Mouse (Mus musculus) heart, postnatal 25 days (tissue): ENCODE results near the gene Cib4. TPM values are rescaled to one million over a fixed set of nuclear protein-coding genes. Genes with fewer than 3 reads are reported as not detected.

Source experiments
- DNase-seq: peaks from one replicate; pipeline ENCODE4 v3.0.0; 2022; ENCODE audit warnings: low spot score
- intact Hi-C: fragments of 180-260 bp; cut with DNase I; formaldehyde crosslinking; loops from one replicate; pipeline ENCODE4 v1.15.1; 2025
- total RNA-seq, 2 experiments: library from RNA; stranded (reverse); gene quantifications; 2 replicates each; pipeline ENCODE4 v1.2.3; 2021

Gene Cib4
- total RNA-seq, 2 experiments from 2014 or later: not detected

DNA sequence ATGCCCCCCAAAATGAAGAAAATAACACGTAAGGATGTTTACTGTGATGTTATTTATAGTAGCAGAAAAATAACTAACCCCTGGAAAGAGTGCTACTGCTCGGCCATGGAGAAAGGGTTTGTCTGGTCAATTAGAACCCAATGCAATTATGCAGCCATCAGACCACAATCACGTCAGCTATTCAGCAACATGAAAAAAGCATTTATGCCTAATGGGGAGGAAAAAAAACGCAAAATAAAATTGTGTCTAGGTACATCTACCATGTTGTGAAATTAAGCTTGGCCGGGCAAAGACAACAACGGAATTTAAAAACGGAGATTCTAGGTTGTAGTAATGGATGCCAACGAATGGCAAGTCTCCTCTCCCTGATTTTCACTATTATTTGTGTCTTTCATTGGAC lies 23.2 kb downstream of the Cib4 start:
- intact Hi-C loops: no loop called here
- no peak for DNase-seq

DNA sequence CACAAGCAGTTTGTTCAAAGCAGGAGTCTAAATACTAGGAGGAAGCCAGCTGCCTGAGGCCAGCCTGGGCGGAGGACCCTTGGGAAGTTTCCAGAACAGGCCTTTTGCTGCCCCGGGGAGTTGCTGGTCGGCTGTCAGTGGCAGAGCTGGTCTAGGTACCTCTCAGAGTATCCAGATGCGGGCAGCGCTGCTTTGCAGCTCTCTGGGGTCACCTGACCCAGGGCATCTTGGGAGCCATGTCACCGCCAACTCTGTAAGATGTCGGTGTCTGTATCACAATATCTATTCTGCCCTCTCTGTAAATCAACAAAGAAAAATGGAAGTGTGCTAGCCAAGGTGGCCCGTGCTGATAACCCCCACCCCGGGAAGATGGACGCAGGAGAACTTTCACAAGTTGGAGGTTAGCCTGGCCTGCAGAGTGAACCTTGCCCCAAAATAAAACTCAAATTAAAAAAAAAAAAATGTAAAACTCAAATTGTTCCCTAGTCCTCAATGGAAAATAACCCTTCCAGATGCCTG lies 25.4 kb downstream of the Cib4 start:
- intact Hi-C loops: no loop called here
- DNase-seq: no peak

DNA sequence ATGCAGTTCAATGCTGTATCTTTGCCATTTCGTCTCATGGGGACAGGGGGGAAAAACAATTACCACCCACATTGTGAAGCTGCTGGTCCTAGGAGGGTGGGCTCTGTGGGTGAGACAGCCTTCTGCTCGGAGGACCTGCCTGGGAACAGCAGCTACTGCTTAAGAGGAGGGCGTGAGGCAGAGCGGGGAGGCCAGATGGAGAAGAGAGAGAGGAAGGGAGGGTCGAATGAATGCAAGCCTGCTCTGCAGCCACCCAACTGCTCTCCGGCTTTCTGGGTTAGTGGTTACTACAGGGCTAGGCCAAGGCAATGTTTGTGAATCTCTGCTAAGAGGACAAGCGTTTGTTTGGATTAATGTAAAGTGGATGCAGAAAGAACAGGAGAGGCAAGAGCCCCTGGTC lies 26.1 kb downstream of the Cib4 start:
- intact Hi-C loops: no loop called here
- DNase-seq: no peak

DNA sequence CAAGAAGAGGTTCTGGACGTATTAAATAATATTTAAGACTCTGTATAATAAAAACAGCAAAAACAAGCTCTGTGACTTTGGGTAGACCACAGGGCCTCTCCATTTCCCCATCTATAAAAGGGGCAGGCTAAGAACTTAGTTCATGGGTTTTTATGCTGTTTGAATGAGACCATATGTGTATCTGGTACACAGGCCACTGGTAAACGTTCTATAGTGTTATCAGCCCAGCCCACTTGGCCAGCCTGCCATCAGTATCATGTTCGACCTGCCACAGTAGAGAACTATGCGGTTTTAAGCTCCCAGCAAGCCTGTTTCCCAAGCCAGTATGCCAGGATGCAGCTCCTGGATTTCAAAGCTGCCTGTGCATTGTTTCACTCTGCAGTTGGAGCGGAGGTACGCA lies 27.1 kb downstream of the Cib4 start:
- DNase-seq: no peak
- intact Hi-C loops: no loop called here

DNA sequence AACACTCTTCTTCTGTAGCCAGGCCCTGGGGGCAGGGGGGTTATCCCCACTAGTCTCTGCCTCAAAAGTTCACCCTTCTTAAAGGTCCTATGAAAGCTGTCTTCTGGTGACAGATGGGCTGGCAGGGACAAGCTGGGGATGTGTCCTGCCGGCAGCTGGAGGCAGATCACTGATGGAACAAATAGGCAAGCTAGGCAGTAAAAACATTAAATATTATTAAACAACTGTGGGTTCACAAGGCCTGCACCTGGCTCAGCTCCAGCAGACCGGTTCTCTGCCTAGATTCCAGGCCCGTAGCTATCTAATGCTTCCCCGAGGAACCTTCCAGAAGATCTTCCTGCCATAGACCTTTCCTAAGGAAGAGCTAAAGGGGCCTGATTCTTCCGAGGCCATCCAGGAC lies 27.5 kb downstream of the Cib4 start:
- intact Hi-C loops: no loop called here
- DNase-seq: no peak

DNA sequence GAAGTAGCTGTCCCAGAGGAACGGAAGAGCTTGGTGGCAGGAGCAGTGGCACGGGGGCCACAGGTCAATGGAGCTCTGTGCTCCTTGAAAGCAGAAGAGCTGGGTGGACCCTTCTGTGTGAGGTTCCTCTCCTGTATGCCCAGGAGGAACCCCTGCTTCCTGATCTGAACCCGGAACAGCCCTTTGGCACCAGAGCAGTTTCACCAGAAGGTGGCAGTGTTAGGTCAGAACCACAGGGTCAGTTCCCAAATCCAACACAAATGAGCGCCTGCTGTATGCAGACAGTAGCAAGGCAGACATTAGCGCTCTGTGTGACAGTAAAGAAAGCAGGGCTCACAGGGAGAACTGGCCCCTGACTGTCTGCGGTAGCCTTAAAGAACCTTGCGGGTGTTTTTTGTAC lies 29.3 kb downstream of the Cib4 start:
- intact Hi-C loops: loop anchor here (1.0 to 2.0 kb wide), 2 partner anchors 122 to 166 kb away; no protein-coding TSS in a partner anchor
- no peak for DNase-seq

DNA sequence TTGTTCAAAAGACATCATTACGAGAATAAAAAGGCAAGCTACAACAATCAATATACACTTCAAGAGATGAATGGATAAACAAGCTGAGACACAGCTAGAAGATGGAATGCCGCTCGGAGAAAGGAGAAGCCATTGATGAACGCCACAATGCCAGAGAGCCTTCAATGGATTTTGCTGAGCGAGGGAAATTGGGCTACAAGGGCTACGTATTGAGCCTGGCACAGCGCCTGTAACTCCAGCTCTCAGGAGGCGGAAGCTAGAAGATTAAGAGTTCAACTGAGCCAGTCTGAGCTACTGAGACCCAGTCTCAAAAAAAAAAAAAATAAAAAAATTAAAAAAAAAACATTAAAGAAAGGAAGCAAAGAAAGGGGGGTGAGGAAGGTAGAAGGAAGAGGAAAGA lies 32.5 kb downstream of the Cib4 start:
- DNase-seq: no peak
- intact Hi-C loops: no loop called here

DNA sequence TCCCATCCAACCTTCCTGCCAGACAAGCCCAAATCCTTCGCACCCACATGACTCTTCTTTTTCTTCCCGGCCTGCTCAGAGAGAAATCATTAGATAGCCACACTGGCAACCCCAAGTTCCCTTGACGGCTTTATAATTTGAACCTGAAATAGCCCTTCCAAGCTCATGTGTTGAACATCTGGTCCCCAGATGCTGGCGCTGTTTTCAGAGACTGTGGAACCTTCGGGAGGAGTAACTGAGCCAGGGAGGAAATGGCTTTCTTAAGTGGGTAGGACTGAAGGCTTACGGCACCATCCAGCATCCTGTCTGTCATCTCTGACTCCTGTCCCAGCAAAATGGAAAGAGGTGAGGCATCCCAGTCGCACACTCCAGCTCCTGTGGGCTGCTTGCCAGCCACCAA lies 48.3 kb downstream of the Cib4 start:
- DNase-seq: no peak
- intact Hi-C loops: no loop called here

DNA sequence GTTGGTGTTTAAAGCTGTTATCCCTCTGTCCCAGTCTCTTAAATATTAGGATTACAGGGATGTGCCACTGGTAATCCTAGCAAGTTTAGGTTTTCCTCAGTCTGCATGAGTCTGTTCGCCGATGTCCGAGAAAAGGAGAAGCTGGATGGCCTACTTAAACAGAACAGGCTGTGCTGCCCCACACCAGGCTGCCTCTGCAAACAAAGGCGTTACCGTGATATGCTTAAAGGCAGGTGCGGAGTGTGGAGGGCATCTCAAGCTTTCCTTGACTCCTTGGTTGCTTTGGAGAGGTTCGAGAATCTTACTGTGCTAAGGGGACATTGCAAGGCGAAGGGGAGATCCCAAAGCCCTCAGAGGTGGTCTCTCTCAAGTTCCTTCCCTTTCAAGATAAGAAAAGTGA lies 48.8 kb downstream of the Cib4 start:
- DNase-seq: no peak
- intact Hi-C loops: no loop called here

DNA sequence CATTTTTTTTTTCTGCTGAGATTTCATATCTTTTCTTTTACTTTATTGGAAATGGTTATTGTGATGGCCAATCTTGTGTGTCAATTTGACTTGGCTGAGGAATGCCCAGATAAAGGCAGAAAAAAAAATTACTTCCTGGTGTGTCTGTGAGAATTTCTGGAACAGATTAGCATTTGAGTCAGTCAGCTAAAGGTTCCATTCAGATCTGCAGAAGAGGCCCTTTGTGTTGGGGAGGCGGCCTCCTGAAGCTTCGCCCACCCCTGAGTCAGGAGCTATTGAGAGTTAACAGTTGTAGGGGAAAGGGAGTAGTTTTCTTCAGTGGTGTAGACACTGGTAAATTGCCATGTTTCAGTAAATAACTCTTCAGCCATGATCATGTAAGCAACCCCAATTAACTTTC lies 50.3 kb downstream of the Cib4 start:
- intact Hi-C loops: no loop called here
- DNase-seq: no peak

DNA sequence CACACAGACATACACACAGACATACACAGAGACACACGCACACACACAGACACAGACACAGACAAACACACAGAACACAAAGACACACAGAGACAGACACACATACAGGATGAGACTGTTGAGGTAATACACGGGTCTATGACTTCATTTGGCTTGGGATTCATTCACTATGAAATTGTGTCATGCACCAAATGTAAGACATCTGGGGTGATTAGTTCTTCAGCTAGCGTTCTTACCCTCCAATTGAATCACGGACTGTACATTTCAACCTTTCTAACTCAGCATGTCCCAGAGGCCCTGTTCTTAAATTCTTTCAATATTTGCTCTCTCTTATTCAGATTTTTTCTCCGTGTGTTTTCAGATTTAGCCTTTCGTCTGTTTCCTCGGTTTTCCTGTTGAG lies 51.0 kb downstream of the Cib4 start:
- intact Hi-C loops: no loop called here
- no peak for DNase-seq

DNA sequence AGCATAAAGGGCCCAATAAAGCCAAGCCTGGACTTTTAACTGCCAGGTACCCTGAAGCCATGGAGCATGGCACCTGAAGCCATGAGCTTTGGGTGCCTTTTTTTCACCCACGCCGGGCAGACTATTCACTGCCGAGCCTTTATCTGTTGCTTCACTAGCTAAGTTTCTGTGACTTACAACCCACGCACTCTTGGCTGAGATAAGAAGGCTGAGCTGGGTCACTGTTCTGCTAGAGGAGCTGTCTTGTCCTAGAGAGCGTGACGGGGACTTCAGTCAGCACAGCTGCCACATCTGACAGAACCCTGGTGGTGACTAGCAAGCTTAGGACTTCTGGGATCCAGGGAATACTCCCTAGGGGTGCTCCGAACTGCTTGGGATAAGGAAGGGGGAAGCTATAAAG lies 51.9 kb downstream of the Cib4 start:
- no peak for DNase-seq
- intact Hi-C loops: no loop called here

DNA sequence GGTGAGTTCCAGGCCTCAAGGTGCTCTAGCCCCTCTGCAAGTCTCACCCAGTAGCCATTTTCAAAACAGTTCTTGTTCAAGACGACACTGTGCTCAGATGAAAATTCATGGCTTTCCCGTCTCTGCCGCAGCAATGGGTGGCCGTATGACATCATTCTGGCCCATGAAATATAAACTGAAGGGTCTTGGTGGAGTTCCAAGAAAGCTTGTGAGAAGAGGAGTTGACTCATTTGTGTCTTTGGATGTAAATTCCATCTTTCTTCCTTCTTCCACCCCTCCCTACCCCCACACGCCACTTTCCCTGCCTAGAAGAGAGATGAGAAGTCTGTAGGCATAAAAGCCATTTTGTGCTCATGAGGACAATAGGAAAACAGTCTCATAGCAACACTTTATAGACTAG lies 54.8 kb downstream of the Cib4 start:
- intact Hi-C loops: no loop called here
- DNase-seq: no peak

DNA sequence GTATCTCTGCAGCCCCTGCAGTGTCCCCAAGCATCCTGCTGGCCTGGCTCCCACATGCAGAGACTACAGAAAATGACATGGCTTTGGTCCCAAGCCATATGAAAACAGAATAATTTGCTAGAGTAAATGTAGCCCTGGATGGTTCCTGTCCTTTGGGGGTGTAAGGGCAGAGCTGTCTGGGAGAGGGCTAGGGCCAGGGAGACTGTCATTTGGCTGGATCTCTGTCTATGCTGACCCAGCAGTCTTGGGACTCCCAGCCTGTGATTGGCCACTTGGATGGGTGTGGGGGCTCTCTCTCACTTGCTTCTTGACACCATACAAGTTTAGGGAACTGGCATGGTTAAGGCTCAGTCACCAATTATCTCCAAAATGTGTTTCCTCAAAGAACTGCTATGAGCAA lies 55.4 kb downstream of the Cib4 start:
- intact Hi-C loops: no loop called here
- no peak for DNase-seq

DNA sequence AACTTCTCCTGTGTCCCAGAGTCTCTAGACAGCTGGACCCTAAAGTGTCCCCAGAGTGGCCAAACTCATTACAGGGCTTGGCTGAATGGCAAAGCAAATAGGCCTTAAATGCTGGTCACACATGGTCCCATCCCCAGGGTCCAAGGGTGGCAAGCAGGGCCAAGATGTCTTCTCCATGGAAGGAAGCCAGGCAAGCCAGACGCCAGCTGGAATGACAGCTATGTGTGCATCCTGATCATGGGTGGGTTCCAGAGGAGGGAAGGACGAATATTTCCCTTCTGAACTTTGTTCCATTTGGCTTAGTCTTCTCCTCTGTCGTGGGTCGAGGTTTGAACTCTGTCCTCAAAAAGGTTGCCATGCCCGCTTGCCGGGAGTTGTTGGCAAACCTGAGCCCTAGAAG lies 60.5 kb downstream of the Cib4 start:
- DNase-seq: no peak

DNA sequence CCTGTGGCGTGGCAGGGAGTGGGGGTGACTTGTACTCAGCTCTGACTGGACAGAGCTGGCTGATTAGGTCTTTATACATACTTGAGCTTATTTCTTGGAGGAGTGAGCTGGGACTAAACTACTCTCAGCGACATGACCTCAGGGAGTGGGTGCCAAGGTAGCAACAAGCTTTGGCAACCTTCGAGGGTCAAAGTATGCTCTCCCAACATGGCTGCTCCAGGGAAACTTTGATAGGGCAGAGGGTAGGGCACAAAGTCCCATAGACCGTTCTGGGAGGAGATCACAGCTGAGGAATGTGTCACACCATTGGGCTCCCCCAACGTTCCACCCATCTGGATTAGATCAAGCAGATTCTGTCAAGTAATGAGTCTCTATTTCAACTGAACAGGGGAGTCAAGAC lies 61.0 kb downstream of the Cib4 start:
- no peak for DNase-seq
- intact Hi-C loops: loop anchor here (5.0 kb wide), 1 partner anchor 267 kb away; no protein-coding TSS in a partner anchor

More for the DNA sequence above, 60.5 kb downstream of the Cib4 start:
- intact Hi-C loops: no loop called here

DNA sequence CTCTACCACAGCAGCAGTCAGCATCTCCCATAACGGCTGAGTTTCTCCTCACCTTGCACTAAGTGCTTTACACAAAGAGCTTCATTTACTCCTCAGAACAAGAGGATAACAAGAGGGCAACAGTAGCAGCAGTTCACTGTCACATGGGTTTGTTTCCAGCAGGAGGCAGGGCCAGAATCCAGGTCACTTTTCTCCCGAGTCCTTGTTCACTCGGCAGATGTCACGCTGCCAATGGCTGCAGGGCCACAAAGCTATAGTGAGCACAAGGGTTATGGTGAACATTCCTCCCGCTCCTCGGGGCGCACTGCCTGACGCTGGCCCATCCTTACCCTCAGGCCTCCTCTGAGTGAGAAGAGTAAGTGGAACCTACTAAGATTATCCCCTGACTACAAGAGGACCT lies 62.1 kb downstream of the Cib4 start:
- no peak for DNase-seq
- intact Hi-C loops: loop anchor here (5.0 kb wide), 1 partner anchor 266 kb away; no protein-coding TSS in a partner anchor

DNA sequence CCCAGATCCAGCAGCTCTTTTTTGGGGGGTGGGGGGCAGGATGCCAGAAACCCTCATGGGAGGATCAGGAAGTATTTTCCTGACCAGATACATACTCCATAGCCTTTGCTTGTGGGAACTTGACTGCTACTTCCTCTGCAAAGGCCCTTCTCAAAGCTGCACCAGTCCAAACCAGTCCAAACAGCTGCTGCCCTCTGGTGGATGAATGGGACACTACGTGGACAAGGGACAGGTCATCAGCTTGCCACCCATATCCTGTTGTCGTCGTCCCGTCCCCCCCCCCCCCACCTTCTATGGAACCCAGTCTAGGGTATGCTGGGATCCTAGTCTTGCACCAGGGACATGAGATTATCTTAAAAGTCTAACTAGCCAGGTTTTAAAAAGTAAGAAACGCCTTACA lies 63.3 kb downstream of the Cib4 start:
- intact Hi-C loops: loop anchor here (1.0 to 5.0 kb wide), 2 partner anchors 59 to 265 kb away; no protein-coding TSS in a partner anchor
- DNase-seq: no peak

DNA sequence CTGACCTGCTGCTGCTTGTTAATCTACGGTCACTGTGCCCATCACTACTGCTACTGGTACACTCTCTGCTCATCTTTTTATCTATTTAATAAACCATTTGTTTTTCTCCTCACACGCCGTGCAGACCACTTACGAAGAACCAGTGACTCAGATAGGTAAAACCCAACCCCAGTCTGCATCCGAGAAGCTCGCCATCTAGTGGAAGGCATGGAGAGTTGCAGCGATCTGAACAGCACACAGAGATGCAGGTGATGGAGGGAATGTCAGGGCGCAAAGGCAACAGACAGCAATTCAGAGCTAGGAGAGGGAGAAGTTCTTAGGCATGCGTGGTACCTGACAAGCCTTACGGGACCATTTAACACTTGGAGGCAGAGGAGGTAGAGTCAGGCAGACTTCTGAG lies 69.1 kb downstream of the Cib4 start:
- DNase-seq: no peak
- intact Hi-C loops: no loop called here

DNA sequence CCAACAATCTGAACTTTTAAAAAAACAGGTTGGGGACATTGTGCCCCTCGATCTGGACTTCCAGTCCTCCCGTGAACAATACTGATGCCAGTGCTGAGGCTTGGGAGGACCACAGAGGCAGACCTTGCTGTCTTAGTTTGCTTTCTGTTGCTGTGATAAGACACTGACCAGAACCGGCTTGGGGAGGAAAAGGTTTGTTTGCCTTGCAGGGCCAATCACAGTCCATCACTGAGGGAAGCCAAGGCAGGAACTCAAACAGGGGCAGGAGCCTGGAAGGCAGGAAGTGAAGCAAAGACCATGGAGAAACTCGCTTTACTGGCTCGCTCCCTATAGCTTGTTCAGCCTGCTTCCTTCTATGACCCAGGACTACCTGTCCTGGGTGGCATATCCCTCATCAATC lies 73.5 kb downstream of the Cib4 start:
- intact Hi-C loops: no loop called here
- DNase-seq: no peak

DNA sequence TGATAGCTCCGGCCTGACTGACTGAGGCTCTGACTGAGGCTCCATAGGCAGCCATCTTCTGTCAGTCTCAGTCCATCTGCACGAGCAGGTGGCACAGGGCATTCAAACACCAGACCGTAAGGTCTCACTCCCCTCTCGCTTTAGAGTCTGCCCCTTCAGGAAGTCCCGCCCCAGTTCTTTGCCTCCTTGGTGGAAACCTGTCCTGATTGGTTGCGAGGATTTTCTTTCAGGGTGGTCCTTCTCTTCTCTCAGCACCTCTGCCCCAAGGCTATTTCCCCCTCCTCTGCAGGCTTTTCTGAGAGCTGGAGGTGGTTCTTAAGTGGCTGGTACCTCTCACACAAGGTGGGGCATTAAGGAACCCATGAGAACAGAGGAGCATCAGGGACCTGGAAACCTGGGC lies 75.2 kb downstream of the Cib4 start:
- intact Hi-C loops: no loop called here
- DNase-seq: no peak

DNA sequence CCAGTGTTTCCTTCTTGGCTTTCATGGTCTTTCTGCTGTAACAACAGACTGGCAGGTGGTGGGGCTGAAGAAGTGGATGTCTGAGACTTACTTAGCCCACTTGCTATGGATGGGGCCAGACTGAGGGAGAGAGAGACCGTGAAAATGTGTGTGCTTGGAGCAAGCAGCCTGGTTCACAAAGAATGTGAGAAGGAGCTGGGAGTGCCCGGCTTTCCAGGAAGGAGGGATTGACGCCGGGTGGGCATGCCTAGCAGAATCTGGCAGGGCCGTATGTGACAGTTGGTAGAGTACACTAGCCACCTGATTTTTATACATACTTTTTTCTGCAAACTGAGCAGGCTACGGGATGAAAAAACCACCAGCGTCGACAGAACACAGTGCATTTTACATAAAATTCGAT lies 79.3 kb downstream of the Cib4 start:
- intact Hi-C loops: no loop called here
- DNase-seq: no peak

DNA sequence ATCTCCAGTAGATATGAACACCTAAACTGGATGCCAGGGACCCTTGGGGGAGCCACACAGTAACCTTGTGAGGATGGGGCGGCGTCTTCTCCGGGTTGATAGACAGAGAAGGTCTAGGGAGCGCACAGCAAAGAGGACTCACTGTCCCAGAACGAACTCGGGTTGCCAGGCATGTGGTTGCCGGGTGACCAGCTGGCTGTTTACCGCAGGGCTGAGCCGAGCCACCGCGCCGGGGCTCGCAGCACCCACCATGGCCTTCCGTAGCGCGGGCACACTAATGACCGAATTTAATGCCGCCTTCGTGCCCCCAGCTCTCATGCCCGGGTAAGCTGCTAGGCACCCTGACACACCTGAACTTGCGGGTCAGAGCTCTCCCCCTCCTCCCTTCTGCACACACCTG lies 79.8 kb downstream of the Cib4 start, which contains the start of gene 1700001C02Rik:
TSS of gene 1700001C02Rik (plus strand) at position 187 of the 400 bp plus-strand sequence.
- no peak for DNase-seq
- intact Hi-C loops: no loop called here
